Mouse (Mus musculus): ENCODE results near the gene Bcl2.

GRCm38 (mm10) chr1:106507556-106507955 is 206.5 kb downstream of the Bcl2 start:
- TF ChIP-seq CTCF (IDR thresholded peaks at IDR 0.05; ENCODE audit: low read depth) (no peak), EP300 (optimal IDR thresholded peaks at IDR 0.05) (no peak)

All from stomach, postnatal 0 days (tissue).